ENCODE assay signal across 8 mouse cellular contexts in genomic region chr6:125215148-125215954, GRCm38 (mm10). TPM values are rescaled to one million over a fixed set of nuclear protein-coding genes. Genes with fewer than 3 reads are reported as not detected.
DNase-seq lines count a peak whose midpoint lies in the region; ATAC-seq and TF ChIP-seq lines count a peak whose summit lies in the region.

Vamp1 (plus strand) TSS chr6:125215551.

- DNase-seq in Patski (ENCODE audit: low read depth, low spot score), result peak; percentile 97
- DNase-seq in cerebellum, postnatal 14 days, result peak; percentile 95 to 96
- DNase-seq in frontal cortex, postnatal 14 days (ENCODE audit: low spot score in 2 of 2), result peak; percentile 91 to 93
- DNase-seq in layer of hippocampus, postnatal 25 days (ENCODE audit: extremely low spot score in 1 of 2, low spot score in 1 of 2), result peak; percentile 85 to 87
- peak; percentile 98 for DNase-seq in lung, postnatal 25 days (ENCODE audit: low spot score)
- peak; percentile 97 for DNase-seq in retina, embryonic 14.5 days (ENCODE audit: low spot score)
- DNase-seq in thymus, postnatal 4 days, result peak; percentile 92

- no peak for TF ChIP-seq CTCF in Patski (IDR thresholded peaks at IDR 0.05)

- H3K9me3 ChIP-seq in hindbrain, embryonic 13.5 days, result no peaks in the 10 kb centered on the region

- under 1% methylated on average over 48 of the region's 48 CpGs for WGBS in hindbrain, embryonic 13.5 days

- H3K4me2 ChIP-seq in hindbrain, embryonic 13.5 days, result peak within 1 kb of the TSS; percentile 73

- peak within 1 kb of the TSS; percentile 81 for H3K9ac ChIP-seq in hindbrain, embryonic 13.5 days

- ATAC-seq in Patski, result peak; percentile 96
- ATAC-seq in hindbrain, embryonic 13.5 days (ENCODE audit: low FRiP score), result peak; percentile 98

- peaks cover 8% of the 10 kb centered on the region; the same call in 1 of the 2 replicates for H3K36me3 ChIP-seq in hindbrain, embryonic 13.5 days

- peaks cover 10% of the 10 kb centered on the region for H3K4me1 ChIP-seq in hindbrain, embryonic 13.5 days (replicated peaks)

- H3K4me3 ChIP-seq in hindbrain, embryonic 13.5 days, result peak within 1 kb of the TSS; percentile 59

- POLR2A ChIA-PET in Patski (lab: Charles Lee), result interaction anchor here (1.6 kb wide), 1 partner anchor 17 kb away, joined by 4 read pairs; the partner anchor contains the start of gene Tapbpl

- H3K27me3 ChIP-seq in Patski, result peaks cover 10% of the 10 kb centered on the region
- peaks cover 32% of the 10 kb centered on the region for H3K27me3 ChIP-seq in hindbrain, embryonic 13.5 days

- in situ Hi-C loops in Patski (cut with MboI; ENCODE audit: low pct_unique_long_range_greater_than_20kb), result loop anchor here (5.0 kb wide), 1 partner anchor 57 kb away; no protein-coding TSS in a partner anchor

- H3K27ac ChIP-seq in hindbrain, embryonic 13.5 days, result peak within 1 kb of the TSS; percentile 80

- CTCF ChIA-PET in Patski (lab: Charles Lee), result interaction anchor here (1.1 to 2.1 kb wide), 5 partner anchors 10 to 60 kb away, joined by 3 to 10 read pairs (median 6); no protein-coding TSS in a partner anchor

RNA-seq across cellular contexts. Expression of gene Vamp1, which starts in this region (rescaled TPM):
- 7.5 TPM for polyA plus RNA-seq in Patski (2021)
- 11.3 and 12.9 TPM in 2 replicates for polyA plus RNA-seq in hindbrain, embryonic 13.5 days (2015; fragmentation: Nextera tagmentation; extraction: Ambion mirVana)
- 10 to 100 TPM; 71.1 to 71.4 TPM for total RNA-seq in layer of hippocampus, postnatal 25 days (2021)

Comparison
In these comparisons a context has a peak if more than half of its experiments do, and no peak if none do; other contexts are left out.
1. Peak in every context shown above with its lines: DNase-seq, ATAC-seq, H3K4me3 ChIP-seq and H3K27ac ChIP-seq.